Mouse (Mus musculus) hindbrain, embryonic 11.5 days (tissue): ENCODE results near the gene Alg14. TPM values are rescaled to one million over a fixed set of nuclear protein-coding genes. Genes with fewer than 3 reads are reported as not detected.

Experiments used
- ATAC-seq: fragments of 200-750 bp; cut with Nextera tagmentation; 2 replicates; pipeline ENCODE4 v1.8.0; 2017; ENCODE audit warnings: mild to moderate bottlenecking, moderate TSS enrichment, moderate library complexity; ENCODE audit not compliant: low FRiP score
- DNase-seq: peaks from one replicate; pipeline ENCODE4 v3.0.0-alpha.2; 2015; ENCODE audit warnings: low spot score
- H3K27ac ChIP-seq: fragments of 300-500 bp; sonication (generic); 2 replicates; pipeline ENCODE4 v1.5.1; 2014; ENCODE audit warnings: mild to moderate bottlenecking, low read depth, low read length
- H3K27me3 ChIP-seq: fragments of 300-500 bp; sonication (generic); 2 replicates; pipeline ENCODE4 v1.6.1; 2014; ENCODE audit warnings: mild to moderate bottlenecking, low read length, moderate library complexity, mixed read lengths; ENCODE audit not compliant: control insufficient read depth, insufficient read depth
- H3K36me3 ChIP-seq: fragments of 300-500 bp; sonication (generic); 2 replicates; pipeline ENCODE4 v1.6.1; 2014; ENCODE audit warnings: mild to moderate bottlenecking, low read length, moderate library complexity, mixed read lengths; ENCODE audit not compliant: control insufficient read depth, insufficient read depth
- H3K4me1 ChIP-seq: fragments of 300-500 bp; sonication (generic); replicated peaks from 2 replicates; pipeline ENCODE4 v1.6.1; 2014; ENCODE audit warnings: low read length, mixed read lengths; ENCODE audit not compliant: control insufficient read depth, insufficient read depth
- H3K4me2 ChIP-seq: fragments of 300-500 bp; sonication (generic); replicated peaks from 2 replicates; pipeline ENCODE4 v1.6.1; 2014; ENCODE audit warnings: mild to moderate bottlenecking, low read depth, low read length
- H3K4me3 ChIP-seq: fragments of 300-500 bp; sonication (generic); 2 replicates; pipeline ENCODE4 v1.5.1; 2014; ENCODE audit warnings: low read depth, low read length
- H3K9ac ChIP-seq: fragments of 300-500 bp; sonication (generic); 2 replicates; pipeline ENCODE4 v1.6.1; 2014; ENCODE audit warnings: low read depth, low read length
- H3K9me3 ChIP-seq: fragments of 300-500 bp; sonication (generic); 2 replicates; pipeline ENCODE4 v1.6.1; 2016; ENCODE audit warnings: low read length; ENCODE audit not compliant: control insufficient read depth
- WGBS: fragments of 180-500 bp; shearing (Covaris S2); extraction: QIAGEN DNeasy Blood & Tissue Kit; methylation state at CpG from one replicate; pipeline ENCODE4 v1.1.7; 2014; 5-methylcytosine and 5-hydroxymethylcytosine counted together
- polyA plus RNA-seq: library from polyadenylated mRNA; unstranded; fragments of >200 nt; fragmentation: Nextera tagmentation; extraction: Ambion mirVana; gene quantifications from 2 replicates; pipeline ENCODE4 v1.2.1, GENCODE M21; 2014

Alg14 gene
- polyA plus RNA-seq, 1 experiment from 2014 or later: 41.8 TPM

DNA sequence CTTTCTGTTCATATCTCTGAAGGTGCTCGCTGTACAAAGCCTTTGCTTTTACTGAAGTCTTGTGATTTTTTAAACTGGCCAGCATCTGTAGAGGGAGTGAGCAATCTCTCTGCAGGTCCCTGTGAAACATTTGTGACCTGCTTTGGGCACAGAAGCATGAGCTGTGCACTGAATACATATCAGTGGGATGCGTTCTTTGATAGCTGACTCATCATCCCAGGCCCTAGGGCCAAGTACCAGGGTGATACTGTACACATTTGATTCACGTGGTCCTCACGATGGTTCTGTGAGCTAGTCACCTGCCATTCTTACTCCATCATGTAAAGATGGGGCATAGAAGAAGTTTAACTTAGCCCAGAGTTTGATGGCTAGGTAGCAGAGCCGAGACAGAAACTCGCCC is 57.2 kb downstream of the Alg14 start:
- Histone ChIP-seq H3K9me3 (no peaks in the 10 kb centered on the region), H3K4me1 (peaks cover 2% of the 10 kb centered on the region; the same call in 1 of the 2 replicates), H3K9ac (no peak overlapping the region), H3K4me2 (no peak overlapping the region), H3K27me3 (no peaks in the 10 kb centered on the region), H3K27ac (no peak overlapping the region), H3K4me3 (no peak overlapping the region), H3K36me3 (no peaks in the 10 kb centered on the region)
- DNase-seq (no peak), ATAC-seq (no peak)
- WGBS: 85% methylated on average over 6 of the region's 6 CpGs

DNA sequence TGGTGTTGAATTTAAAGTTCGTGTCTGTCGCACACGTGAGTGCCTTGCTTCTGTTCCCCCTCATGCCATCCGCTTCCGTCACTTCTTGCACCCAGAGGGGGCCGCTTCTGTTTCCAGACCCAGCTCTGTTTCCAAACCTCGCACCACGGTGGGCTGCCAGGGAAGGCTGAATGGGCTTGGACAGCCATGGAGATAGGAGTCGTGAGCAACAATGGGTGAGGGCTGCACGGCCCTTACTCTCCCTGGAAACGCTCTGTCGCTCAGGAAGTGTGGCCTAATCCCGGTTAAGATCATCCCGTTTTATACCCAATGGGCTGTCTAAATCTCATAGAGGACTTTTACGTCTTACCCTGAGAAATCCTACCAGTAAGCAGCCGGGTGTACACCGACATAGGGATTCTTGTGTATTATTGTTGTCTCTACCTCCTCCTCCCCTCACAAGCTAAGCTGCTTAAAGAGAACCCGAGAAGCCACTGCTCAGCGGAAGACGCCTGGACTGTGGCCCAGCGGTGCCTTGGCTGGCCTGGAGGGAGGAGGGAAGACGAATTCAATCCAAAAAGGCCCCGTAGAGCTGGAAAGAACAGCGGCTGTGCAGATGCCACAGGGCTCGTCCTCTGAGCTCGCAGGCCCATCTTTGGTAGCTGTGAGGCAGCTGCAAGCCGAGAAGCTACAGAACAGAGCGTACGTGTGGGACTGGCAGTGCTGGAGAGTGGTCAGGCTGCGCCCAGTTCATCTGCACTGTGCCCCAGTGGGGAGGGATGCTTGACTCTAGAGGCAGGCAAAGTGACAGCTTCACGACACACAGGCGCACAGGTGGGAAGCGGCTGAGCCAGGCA is 58.0 kb downstream of the Alg14 start:
- H3K9me3 ChIP-seq: no peaks in the 10 kb centered on the region
- no peak overlapping the region for H3K4me3 ChIP-seq
- DNase-seq (peak; percentile 40), ATAC-seq (peak; percentile 47; the same call in 1 of the 2 replicates)
- WGBS: 52% methylated on average over 33 of the region's 33 CpGs
- H3K27ac ChIP-seq: 0 out of 2 replicates have a peak overlapping the region, but pooled peaks have one; percentile 42
- no peaks in the 10 kb centered on the region for H3K36me3 ChIP-seq
- H3K4me1 ChIP-seq: peaks cover 2% of the 10 kb centered on the region; the same call in 1 of the 2 replicates
- peak overlapping the region; percentile 31; the same call in 1 of the 2 replicates for H3K9ac ChIP-seq
- H3K27me3 ChIP-seq: no peaks in the 10 kb centered on the region
- H3K4me2 ChIP-seq: no peak overlapping the region

- no peak overlapping the region for H3K4me2 ChIP-seq
- no peaks in the 10 kb centered on the region for H3K27me3 ChIP-seq
- DNase-seq (no peak), ATAC-seq (no peak)
- H3K4me3 ChIP-seq: no peak overlapping the region
- peaks cover 2% of the 10 kb centered on the region; the same call in 1 of the 2 replicates for H3K4me1 ChIP-seq
- H3K36me3 ChIP-seq: no peaks in the 10 kb centered on the region
- no peak overlapping the region for H3K9ac ChIP-seq
- H3K27ac ChIP-seq: no peak overlapping the region
- H3K9me3 ChIP-seq: no peaks in the 10 kb centered on the region
- WGBS: 89% methylated on average over 6 of the region's 6 CpGs
Observed at GRCm38 (mm10) chr3:121351257-121351656, 59.7 kb downstream of the Alg14 start.

- no peaks in the 10 kb centered on the region for H3K36me3 ChIP-seq
- DNase-seq (no peak), ATAC-seq (no peak)
- WGBS: 87% methylated on average over 9 of the region's 9 CpGs
- H3K27me3 ChIP-seq: no peaks in the 10 kb centered on the region
- no peak overlapping the region for H3K27ac ChIP-seq
- H3K4me1 ChIP-seq: peaks cover 2% of the 10 kb centered on the region; the same call in 1 of the 2 replicates
- no peak overlapping the region for H3K4me3 ChIP-seq
- no peak overlapping the region for H3K4me2 ChIP-seq
- H3K9me3 ChIP-seq: no peaks in the 10 kb centered on the region
- no peak overlapping the region for H3K9ac ChIP-seq
Observed at GRCm38 (mm10) chr3:121354281-121354680, 62.7 kb downstream of the Alg14 start.

GRCm38 (mm10) chr3:121354861-121355470 is 63.4 kb downstream of the Alg14 start:
- H3K9me3 ChIP-seq: no peaks in the 10 kb centered on the region
- no peak overlapping the region for H3K9ac ChIP-seq
- no peak for DNase-seq
- no peak for ATAC-seq
- H3K4me3 ChIP-seq: no peak overlapping the region
- no peak overlapping the region for H3K4me2 ChIP-seq
- WGBS: 86% methylated on average over 18 of the region's 18 CpGs
- H3K36me3 ChIP-seq: no peaks in the 10 kb centered on the region
- no peak overlapping the region for H3K27ac ChIP-seq
- H3K27me3 ChIP-seq: no peaks in the 10 kb centered on the region
- H3K4me1 ChIP-seq: no peaks in the 10 kb centered on the region

DNA sequence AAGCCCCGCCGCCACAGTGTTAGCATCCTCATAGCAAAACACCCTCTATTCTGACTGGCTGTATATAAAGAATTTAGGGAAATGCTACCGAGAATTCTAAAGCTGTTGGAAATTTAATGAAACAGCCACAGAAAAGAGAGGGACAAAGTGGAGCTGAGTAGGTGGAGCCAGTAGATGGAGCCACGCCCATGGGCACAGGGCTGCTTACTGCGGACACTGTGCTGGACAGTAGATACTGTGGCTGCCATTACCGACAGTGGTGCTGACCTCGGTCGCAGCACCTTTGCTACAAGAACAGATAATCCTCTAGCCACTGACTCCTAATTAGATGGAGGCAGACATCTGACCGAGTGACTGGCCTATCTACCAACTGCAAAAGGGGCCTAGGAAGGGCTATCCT is 64.0 kb downstream of the Alg14 start:
- Histone ChIP-seq H3K9ac (no peak overlapping the region), H3K9me3 (no peaks in the 10 kb centered on the region), H3K4me3 (no peak overlapping the region), H3K27ac (no peak overlapping the region), H3K27me3 (no peaks in the 10 kb centered on the region), H3K36me3 (no peaks in the 10 kb centered on the region), H3K4me2 (no peak overlapping the region), H3K4me1 (no peaks in the 10 kb centered on the region)
- no peak for DNase-seq
- ATAC-seq: no peak
- 89% methylated on average over 9 of the region's 9 CpGs for WGBS

DNA sequence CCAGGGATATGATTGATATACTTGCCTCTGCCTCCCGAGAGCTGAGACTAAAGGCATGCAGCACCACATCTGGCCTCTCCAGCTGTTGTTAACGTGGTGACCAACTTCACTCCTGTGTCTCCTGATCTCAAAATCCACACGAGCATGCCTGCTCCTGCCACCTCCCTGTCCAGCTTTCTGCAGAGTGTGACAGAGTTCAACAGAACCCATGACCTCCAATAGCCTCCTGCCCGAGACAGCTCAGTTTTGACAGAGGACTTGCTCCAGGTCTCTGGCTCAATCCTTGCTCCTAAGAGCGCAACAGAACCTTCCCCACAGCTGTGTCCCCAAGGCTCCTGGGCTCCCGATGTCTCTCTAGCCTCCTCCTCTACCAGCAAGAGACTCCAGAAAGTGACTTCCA is 64.5 kb downstream of the Alg14 start:
- H3K27me3 ChIP-seq: no peaks in the 10 kb centered on the region
- DNase-seq (no peak), ATAC-seq (no peak)
- H3K9ac ChIP-seq: no peak overlapping the region
- no peaks in the 10 kb centered on the region for H3K4me1 ChIP-seq
- H3K36me3 ChIP-seq: no peaks in the 10 kb centered on the region
- H3K27ac ChIP-seq: no peak overlapping the region
- no peak overlapping the region for H3K4me3 ChIP-seq
- WGBS: 73% methylated on average over 6 of the region's 6 CpGs
- no peak overlapping the region for H3K4me2 ChIP-seq
- no peaks in the 10 kb centered on the region for H3K9me3 ChIP-seq

DNA sequence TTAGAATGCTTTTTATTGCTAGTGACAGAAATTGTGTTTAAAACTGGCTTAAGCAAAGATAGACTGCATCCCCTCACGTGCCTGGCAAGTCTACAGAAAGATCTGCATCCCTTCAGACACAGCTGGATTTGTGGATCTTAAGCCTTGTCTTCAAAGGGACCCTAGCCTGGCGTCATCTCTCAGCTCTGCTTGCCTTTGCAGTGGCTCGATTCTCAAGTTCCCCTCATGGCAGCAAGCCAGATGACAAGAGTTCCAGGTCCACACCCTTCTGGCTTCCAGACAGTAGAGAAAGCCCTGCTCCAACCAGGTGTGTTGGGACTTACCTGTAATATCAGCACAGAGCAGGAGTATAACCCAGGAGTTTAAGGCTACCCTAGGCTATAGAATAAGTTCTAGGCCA is 65.5 kb downstream of the Alg14 start:
- no peak overlapping the region for H3K27ac ChIP-seq
- WGBS: 79% methylated on average over 3 of the region's 3 CpGs
- DNase-seq: no peak

DNA sequence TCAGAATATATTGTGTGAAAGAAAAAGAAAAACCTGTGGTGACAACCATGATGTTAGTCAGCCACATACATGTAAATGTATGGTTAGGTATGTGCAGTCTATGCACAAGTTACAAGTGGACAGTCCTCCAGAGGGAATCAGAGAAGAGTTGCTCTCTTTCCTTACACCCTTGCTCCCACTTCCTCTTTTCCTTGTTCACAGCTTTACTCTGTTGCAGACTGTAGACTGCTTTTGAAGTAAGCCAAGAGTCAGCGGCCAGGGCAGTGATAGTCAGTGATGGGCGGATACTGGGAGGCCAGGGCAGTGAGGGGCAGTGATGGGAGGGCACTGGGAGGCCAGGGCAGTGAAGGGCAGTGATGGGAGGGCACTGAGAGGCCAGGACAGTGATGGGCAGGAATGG is 66.7 kb downstream of the Alg14 start:
- H3K27me3 ChIP-seq: no peaks in the 10 kb centered on the region
- 54% methylated on average over 2 of the region's 2 CpGs for WGBS

More for the DNA sequence above, 65.5 kb downstream of the Alg14 start:
- no peak overlapping the region for H3K9ac ChIP-seq
- ATAC-seq: no peak
- H3K4me1 ChIP-seq: no peaks in the 10 kb centered on the region
- no peak overlapping the region for H3K4me3 ChIP-seq
- no peaks in the 10 kb centered on the region for H3K27me3 ChIP-seq
- H3K9me3 ChIP-seq: no peaks in the 10 kb centered on the region
- no peaks in the 10 kb centered on the region for H3K36me3 ChIP-seq
- no peak overlapping the region for H3K4me2 ChIP-seq

More for the DNA sequence above, 66.7 kb downstream of the Alg14 start:
- no peaks in the 10 kb centered on the region for H3K9me3 ChIP-seq
- no peaks in the 10 kb centered on the region for H3K4me1 ChIP-seq
- H3K4me3 ChIP-seq: no peak overlapping the region
- DNase-seq (no peak), ATAC-seq (no peak)
- H3K9ac ChIP-seq: no peak overlapping the region
- H3K4me2 ChIP-seq: no peak overlapping the region
- H3K27ac ChIP-seq: no peak overlapping the region
- no peaks in the 10 kb centered on the region for H3K36me3 ChIP-seq
